Mouse (Mus musculus) limb, embryonic 13.5 days (tissue): Measurements from ENCODE around the gene Madd. TPM values are rescaled to one million over a fixed set of nuclear protein-coding genes. Genes with fewer than 3 reads are reported as not detected.
A peak's percentile ranks its signal among the peaks of the same experiment; 100 is the strongest.

ENCODE experiments used
- ATAC-seq: fragments of 200-750 bp; cut with Nextera tagmentation; 2 replicates; pipeline ENCODE4 v1.8.0; 2017; ENCODE audit warnings: low read depth, moderate number of reproducible peaks, moderate TSS enrichment; ENCODE audit not compliant: low FRiP score
- H3K27ac ChIP-seq: fragments of 300-500 bp; sonication (generic); 2 replicates; pipeline ENCODE4 v1.5.1; 2015; ENCODE audit warnings: inconsistent platforms, mild to moderate bottlenecking, moderate library complexity
- H3K27me3 ChIP-seq: fragments of 300-500 bp; sonication (generic); 2 replicates; pipeline ENCODE4 v1.6.1; 2015; ENCODE audit warnings: mild to moderate bottlenecking, inconsistent platforms
- H3K36me3 ChIP-seq: fragments of 300-500 bp; sonication (generic); 2 replicates; pipeline ENCODE4 v1.6.1; 2015; ENCODE audit warnings: inconsistent platforms, mild to moderate bottlenecking, moderate library complexity
- H3K4me1 ChIP-seq: fragments of 300-500 bp; sonication (generic); 2 replicates; pipeline ENCODE4 v1.6.1; 2015; ENCODE audit warnings: inconsistent platforms
- H3K4me2 ChIP-seq: fragments of 300-500 bp; sonication (generic); replicated peaks from 2 replicates; pipeline ENCODE4 v1.6.1; 2015; ENCODE audit warnings: inconsistent platforms, mild to moderate bottlenecking, moderate library complexity
- H3K4me3 ChIP-seq: fragments of 300-500 bp; sonication (generic); 2 replicates; pipeline ENCODE4 v1.5.1; 2015; ENCODE audit warnings: moderate library complexity, mild to moderate bottlenecking, inconsistent platforms
- H3K9ac ChIP-seq: fragments of 300-500 bp; sonication (generic); 2 replicates; pipeline ENCODE4 v1.6.1; 2015; ENCODE audit warnings: mild to moderate bottlenecking, inconsistent platforms
- H3K9me3 ChIP-seq: fragments of 300-500 bp; sonication (generic); 2 replicates; pipeline ENCODE4 v1.6.1; 2016; ENCODE audit warnings: inconsistent platforms
- WGBS: fragments of 180-500 bp; shearing (Covaris S2); methylation state at CpG from one replicate; pipeline ENCODE4 v1.1.7; 2015; 5-methylcytosine and 5-hydroxymethylcytosine counted together
- polyA plus RNA-seq: library from polyadenylated mRNA; unstranded; fragments of >200 nt; fragmentation: Nextera tagmentation; extraction: Ambion mirVana; gene quantifications from 2 replicates; pipeline ENCODE4 v1.2.1, GENCODE M21; 2015

Madd gene
- 10.8 and 11.8 TPM in 2 replicates for polyA plus RNA-seq

DNA sequence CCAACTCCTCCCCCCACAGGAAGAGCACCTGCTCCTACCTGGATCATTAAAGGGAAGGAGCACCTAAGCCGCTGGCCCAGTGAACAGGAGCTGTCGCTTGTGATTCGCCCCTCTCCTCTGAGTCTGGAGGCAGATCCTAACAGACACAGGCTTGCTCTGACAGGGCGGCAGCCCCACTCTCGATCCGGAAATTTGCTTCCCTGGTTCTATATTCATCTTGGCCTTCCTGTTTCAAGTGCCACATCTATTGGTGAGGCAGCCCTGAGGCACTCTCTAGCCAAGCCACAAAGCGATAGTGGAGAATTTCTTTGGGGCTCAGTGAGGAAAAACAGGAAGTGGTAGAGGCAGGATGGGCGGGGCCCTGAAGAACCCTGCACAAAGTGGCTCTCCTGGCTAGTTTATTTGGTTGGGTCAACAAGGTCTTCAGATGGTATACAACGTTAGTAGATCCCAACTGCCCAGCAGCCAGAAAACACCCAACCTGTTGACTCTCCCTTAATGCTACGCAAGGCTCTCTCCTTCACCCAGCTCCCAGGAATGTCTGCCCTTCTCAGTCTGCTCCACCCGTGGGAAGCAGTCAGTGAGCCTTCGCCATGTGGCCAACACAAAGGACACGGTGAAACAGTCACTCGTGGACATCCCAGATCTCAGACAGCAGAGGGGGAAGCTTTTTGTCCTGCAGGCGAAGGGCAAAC is at the start of gene Madd:
Gene Madd, minus strand, starts transcription at position 127 of the 695 bp plus-strand sequence.
- no peak for ATAC-seq
- Histone ChIP-seq H3K27me3 (no peaks in the 10 kb centered on the region), H3K4me3 (peak within 1 kb of the TSS; percentile 92), H3K4me2 (peak within 1 kb of the TSS; percentile 87), H3K4me1 (peaks cover 13% of the 10 kb centered on the region), H3K9ac (peak within 1 kb of the TSS; percentile 79), H3K9me3 (no peaks in the 10 kb centered on the region), H3K36me3 (no peaks in the 10 kb centered on the region), H3K27ac (peak within 1 kb of the TSS; percentile 74)
- 60% methylated on average over 15 of the region's 15 CpGs for WGBS

DNA sequence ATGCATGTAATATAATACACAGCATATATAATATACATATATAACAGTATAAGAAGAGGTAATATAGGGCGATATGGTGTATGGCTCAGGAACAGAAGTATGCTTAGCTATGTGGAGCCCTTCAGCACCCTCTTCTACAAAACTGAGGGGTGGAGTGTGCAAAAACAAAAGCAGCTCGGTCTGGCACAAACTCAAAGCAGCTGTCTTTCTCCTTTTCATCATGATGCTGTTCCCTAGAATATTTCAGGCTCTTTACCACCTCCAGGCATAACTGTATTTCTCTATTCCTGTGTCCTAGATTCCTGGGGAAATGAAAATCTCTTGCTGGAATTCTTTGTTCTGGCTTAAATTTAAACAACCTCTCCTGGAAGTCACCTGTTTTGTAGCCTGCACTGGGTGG is 46.1 kb upstream of the Madd start:
- no peak overlapping the region for H3K9ac ChIP-seq
- H3K36me3 ChIP-seq, result peaks cover 27% of the 10 kb centered on the region
- H3K27me3 ChIP-seq, result no peaks in the 10 kb centered on the region
- no peaks in the 10 kb centered on the region for H3K9me3 ChIP-seq
- 69% methylated on average over 2 of the region's 2 CpGs for WGBS
- no peak overlapping the region for H3K4me2 ChIP-seq
- H3K27ac ChIP-seq, result no peak overlapping the region
- H3K4me3 ChIP-seq, result no peak overlapping the region
- no peak for ATAC-seq
- no peaks in the 10 kb centered on the region for H3K4me1 ChIP-seq

DNA sequence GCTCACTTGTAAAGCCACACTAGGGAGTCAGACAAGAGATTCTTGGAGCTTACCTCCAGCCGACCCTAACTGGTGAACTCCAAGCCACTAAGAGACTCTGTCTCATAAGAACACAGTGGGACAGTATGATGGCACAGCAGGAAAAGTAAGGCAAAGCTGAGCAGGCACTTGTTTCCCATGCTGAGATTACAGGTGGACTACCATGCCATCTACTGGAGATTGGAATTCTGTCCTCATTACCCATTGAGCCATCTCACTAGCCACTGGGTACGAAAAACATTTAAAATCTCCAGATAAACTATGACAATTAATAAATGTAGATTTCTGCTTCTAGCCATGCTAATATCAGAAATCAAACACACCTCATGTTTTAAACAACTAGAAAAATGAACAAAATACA is 40.0 kb upstream of the Madd start:
- ATAC-seq, result no peak
- Histone ChIP-seq H3K9ac (no peak overlapping the region), H3K4me1 (no peaks in the 10 kb centered on the region), H3K27me3 (no peaks in the 10 kb centered on the region), H3K9me3 (no peaks in the 10 kb centered on the region), H3K4me2 (no peak overlapping the region), H3K27ac (no peak overlapping the region), H3K4me3 (no peak overlapping the region), H3K36me3 (peaks cover 13% of the 10 kb centered on the region; the same call in 1 of the 2 replicates)
- WGBS, result 89% methylated on average over 2 of the region's 2 CpGs

DNA sequence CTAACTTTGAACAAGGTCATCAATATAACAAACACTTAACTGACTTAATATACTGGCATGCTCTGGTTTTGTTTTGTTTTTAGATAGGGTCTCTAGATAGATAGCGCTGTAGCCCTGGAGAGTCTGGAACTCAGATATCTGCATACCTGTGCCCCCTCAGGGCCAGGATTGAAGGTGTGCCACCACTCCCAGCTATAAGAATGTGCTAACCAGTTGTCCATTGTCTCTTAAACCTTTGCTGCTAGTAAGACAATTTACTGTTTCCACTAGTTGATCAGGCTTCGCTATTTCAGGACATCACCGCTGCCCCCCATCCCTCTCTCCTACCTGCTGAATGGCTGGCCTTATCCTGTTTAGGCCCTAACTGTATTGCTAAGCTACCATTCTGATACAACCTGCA is 36.9 kb upstream of the Madd start:
- no peak overlapping the region for H3K4me2 ChIP-seq
- H3K9me3 ChIP-seq, result no peaks in the 10 kb centered on the region
- no peaks in the 10 kb centered on the region for H3K27me3 ChIP-seq
- H3K4me1 ChIP-seq, result no peaks in the 10 kb centered on the region
- 93% methylated on average over 3 of the region's 3 CpGs for WGBS
- ATAC-seq, result no peak
- no peak overlapping the region for H3K4me3 ChIP-seq
- peaks cover 27% of the 10 kb centered on the region for H3K36me3 ChIP-seq
- no peak overlapping the region for H3K9ac ChIP-seq
- H3K27ac ChIP-seq, result no peak overlapping the region

DNA sequence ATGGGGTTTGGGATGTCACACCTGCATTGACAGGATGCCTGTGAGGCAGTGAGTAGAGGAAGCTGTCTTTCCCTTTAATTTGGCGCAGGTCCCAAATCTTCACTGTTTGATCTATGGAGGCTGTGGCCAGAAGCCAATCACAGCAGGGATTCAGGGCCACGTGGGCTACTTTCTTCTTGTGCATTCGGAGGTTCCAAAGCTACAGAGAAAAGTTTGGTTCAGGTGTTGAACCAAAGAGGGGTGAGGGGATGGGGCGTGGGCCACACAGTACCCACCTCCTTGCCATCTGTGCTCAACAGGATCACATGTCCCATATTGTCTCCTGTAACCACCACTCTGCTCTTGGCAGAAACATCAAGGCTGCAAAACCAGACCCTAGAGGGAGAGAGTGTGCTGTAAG is 33.4 kb upstream of the Madd start:
- H3K9me3 ChIP-seq, result no peaks in the 10 kb centered on the region
- no peaks in the 10 kb centered on the region for H3K27me3 ChIP-seq
- peaks cover 58% of the 10 kb centered on the region for H3K36me3 ChIP-seq
- no peaks in the 10 kb centered on the region for H3K4me1 ChIP-seq
- H3K4me2 ChIP-seq, result no peak overlapping the region
- WGBS, result 57% methylated on average over 4 of the region's 4 CpGs
- H3K4me3 ChIP-seq, result no peak overlapping the region
- no peak for ATAC-seq
- H3K27ac ChIP-seq, result no peak overlapping the region
- H3K9ac ChIP-seq, result no peak overlapping the region

DNA sequence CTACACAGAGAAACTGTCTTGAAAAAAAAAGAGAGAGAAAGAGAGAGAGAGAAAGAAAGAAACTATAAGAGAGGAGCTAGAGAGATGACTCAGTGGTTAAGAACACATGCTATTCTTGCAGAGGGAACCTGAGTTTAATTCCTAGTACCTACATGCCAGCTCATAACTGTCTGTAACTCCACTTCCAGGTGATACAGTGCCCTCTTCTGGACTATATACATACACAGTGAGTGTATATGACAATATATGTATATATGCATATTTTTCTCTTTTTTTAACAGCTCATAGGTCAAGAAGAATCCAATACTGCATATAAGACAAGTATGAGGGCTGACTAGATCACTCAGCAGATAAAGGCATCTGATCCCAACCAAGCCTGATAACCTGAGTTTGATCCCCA is 29.7 kb upstream of the Madd start:
- no peaks in the 10 kb centered on the region for H3K9me3 ChIP-seq
- no peaks in the 10 kb centered on the region for H3K27me3 ChIP-seq
- H3K36me3 ChIP-seq, result peaks cover 88% of the 10 kb centered on the region
- H3K4me3 ChIP-seq, result no peak overlapping the region
- H3K9ac ChIP-seq, result no peak overlapping the region
- no peak overlapping the region for H3K4me2 ChIP-seq
- no peaks in the 10 kb centered on the region for H3K4me1 ChIP-seq
- H3K27ac ChIP-seq, result no peak overlapping the region
- ATAC-seq, result no peak

DNA sequence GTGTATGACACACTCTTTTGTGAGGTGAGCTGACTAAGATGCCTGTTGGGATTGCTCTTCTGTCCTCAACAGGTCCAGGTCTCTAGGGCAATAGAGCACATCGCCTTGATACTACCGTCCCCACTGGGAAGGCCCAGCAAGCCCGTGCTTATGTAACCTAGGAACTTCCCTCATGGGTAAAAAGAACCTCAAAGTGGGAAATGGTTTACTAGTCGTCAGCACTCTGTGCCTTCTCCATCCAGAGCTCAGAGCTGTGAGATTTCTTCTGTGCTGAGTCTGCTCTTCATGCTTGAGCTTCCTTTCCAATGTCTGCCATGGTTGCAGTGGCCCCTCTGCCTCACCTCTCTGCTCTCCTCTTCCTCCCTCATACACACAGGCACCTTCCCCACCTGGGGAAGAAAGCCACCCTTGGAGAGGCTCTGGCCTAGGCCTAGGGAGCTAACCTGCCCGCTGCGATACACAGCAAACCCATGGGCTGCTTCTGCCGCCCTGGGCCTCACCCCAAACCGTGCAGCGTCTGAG is 22.7 kb upstream of the Madd start:
- H3K36me3 ChIP-seq, result peaks cover 65% of the 10 kb centered on the region
- no peak overlapping the region for H3K9ac ChIP-seq
- ATAC-seq, result no peak
- H3K27me3 ChIP-seq, result no peaks in the 10 kb centered on the region
- WGBS, result 94% methylated on average over 9 of the region's 9 CpGs
- H3K9me3 ChIP-seq, result no peaks in the 10 kb centered on the region
- no peak overlapping the region for H3K27ac ChIP-seq
- no peak overlapping the region for H3K4me2 ChIP-seq
- H3K4me3 ChIP-seq, result no peak overlapping the region
- H3K4me1 ChIP-seq, result peaks cover 24% of the 10 kb centered on the region

DNA sequence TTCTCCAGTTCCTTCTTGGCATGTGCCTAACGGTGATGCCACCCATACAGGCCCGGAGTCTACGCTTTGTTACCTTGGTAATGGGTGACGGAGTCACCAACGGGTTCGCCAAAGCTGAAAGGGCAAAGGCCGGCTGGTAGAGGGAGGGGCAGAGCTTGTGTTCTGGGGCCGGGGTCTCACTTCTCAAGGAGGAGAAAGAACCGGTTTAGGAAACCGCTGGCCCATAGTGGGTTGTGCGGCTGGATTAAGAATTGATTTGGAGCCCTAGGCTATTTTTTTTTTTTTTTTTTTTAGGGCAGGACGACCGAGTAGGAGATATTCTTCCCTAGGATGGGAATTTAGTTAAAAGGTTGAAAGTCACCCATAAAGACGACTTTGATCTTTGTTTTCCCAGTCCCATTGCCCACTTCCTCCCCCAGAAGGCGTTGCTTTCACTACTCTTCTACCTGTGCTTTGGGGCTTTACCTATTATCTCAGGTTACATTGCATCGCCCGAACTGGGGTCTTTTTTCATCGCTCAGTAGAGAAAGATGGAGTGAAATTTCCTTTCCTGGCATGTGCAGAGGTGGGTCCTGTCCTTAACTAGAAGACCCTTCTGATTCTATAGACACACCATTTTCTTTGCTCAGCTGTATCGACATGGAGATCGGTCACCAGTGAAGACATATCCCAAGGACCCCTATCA is 19.5 kb upstream of the Madd start:
- peak overlapping the region; percentile 82 for H3K4me2 ChIP-seq
- WGBS, result 10% methylated on average over 20 of the region's 20 CpGs
- H3K9me3 ChIP-seq, result no peaks in the 10 kb centered on the region
- peaks cover 36% of the 10 kb centered on the region for H3K36me3 ChIP-seq
- peak overlapping the region; percentile 93 for H3K27ac ChIP-seq
- H3K4me1 ChIP-seq, result peaks cover 24% of the 10 kb centered on the region
- H3K9ac ChIP-seq, result peak overlapping the region; percentile 87
- no peaks in the 10 kb centered on the region for H3K27me3 ChIP-seq
- peak overlapping the region; percentile 81 for H3K4me3 ChIP-seq
- ATAC-seq, result peak; percentile 80

DNA sequence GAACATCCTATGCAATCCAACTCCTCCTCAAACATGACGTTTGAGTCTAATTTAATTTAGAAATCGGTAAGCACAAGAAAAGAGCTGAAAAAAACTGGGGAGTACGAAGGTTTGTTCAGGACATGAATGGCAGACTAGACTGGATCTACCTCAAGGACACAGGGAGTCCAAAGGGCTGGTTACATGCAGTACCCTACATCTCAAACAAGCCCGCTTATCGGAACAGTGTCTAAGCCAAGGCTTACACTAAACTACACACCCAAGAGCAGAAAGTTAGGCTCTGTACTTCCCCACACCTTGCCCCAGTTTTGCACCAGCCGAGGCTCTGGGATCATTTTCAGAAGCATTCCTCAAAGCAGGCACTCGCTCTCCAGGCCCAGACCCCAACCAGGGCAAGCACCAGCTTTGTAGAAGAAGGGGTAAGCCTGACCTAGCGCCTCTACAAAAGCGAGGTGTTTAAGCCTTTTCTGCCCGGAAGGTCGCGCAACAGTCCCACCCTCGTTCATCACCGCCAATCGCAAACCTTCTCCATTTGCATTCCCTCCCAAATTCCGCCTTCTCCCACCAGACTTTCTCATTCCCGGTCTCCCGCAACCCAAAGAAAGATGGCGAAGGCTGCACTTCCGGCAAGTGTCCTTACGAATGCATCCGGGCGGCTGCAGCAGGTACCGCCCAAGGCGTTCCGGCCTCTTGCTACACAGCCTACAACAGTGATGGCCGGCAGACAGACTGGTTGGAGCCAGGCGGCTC is 18.8 kb upstream of the Madd start, which contains the start of the genes Nr1h3 and Acp2:
Gene Nr1h3, minus strand, starts transcription at position 613 of the 750 bp plus-strand sequence.
Gene Acp2, plus strand, starts transcription at position 664 of the 750 bp plus-strand sequence.
- H3K4me1 ChIP-seq, result peaks cover 24% of the 10 kb centered on the region
- WGBS, result 4% methylated on average over 28 of the region's 28 CpGs
- peak within 1 kb of the TSS; percentile 81 for H3K4me3 ChIP-seq
- no peaks in the 10 kb centered on the region for H3K27me3 ChIP-seq
- ATAC-seq, result peak; percentile 96
- H3K36me3 ChIP-seq, result peaks cover 28% of the 10 kb centered on the region
- peak within 1 kb of the TSS; percentile 93 for H3K27ac ChIP-seq
- peak within 1 kb of the TSS; percentile 82 for H3K4me2 ChIP-seq
- no peaks in the 10 kb centered on the region for H3K9me3 ChIP-seq
- H3K9ac ChIP-seq, result peak within 1 kb of the TSS; percentile 87

DNA sequence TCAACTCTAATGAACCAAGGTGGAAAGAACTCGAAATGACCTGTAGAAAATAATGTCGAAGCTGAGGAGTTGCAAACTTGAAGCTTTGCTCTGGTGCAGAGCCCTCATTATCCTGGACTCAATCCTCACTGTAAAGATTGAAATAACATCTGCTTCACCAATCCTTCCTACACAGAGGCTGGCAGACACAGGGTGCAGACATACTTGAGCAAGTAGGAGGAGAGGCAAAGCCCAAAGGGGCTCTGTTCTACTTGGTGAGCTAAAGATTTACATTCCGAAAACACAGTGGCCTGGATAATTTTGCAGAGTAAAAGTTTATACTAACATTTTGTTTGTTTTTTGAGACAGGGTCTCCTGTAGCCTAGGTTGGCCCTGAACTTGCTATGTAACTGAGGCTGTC is 15.3 kb upstream of the Madd start:
- no peak overlapping the region for H3K4me3 ChIP-seq
- 83% methylated on average over 3 of the region's 3 CpGs for WGBS
- H3K36me3 ChIP-seq, result no peaks in the 10 kb centered on the region
- H3K9ac ChIP-seq, result no peak overlapping the region
- H3K27ac ChIP-seq, result no peak overlapping the region
- ATAC-seq, result no peak
- H3K9me3 ChIP-seq, result no peaks in the 10 kb centered on the region
- no peak overlapping the region for H3K4me2 ChIP-seq
- peaks cover 20% of the 10 kb centered on the region for H3K4me1 ChIP-seq
- no peaks in the 10 kb centered on the region for H3K27me3 ChIP-seq

DNA sequence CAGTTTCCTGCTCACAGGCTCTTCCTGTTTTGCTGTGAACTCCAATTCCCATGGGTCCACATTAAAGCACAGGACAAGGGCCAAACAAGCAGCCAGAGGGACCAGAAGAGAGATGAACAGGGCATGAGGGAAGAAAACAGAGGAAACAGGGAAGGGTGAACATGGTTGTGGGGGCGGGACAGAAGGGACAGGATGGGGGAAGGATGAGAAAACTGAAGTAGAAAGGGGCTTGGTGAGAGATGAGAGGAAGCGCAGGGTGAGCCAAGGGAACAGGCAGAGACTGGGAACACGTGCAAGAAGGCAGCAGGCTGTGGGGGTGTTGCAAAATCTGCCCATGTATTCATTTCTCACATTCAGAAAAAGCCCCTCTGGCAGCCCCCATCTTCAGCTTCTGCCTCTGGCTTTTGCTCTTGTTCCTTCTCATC is 13.0 kb upstream of the Madd start:
- no peak for ATAC-seq
- Histone ChIP-seq H3K9me3 (no peaks in the 10 kb centered on the region), H3K36me3 (no peaks in the 10 kb centered on the region), H3K27me3 (no peaks in the 10 kb centered on the region), H3K9ac (no peak overlapping the region), H3K4me2 (no peak overlapping the region), H3K27ac (no peak overlapping the region), H3K4me3 (no peak overlapping the region), H3K4me1 (peaks cover 9% of the 10 kb centered on the region)
- 72% methylated on average over 3 of the region's 3 CpGs for WGBS
